Mouse (Mus musculus) forebrain, embryonic 14.5 days (tissue): ENCODE results near the gene Itgav. TPM values are rescaled to one million over a fixed set of nuclear protein-coding genes. Genes with fewer than 3 reads are reported as not detected.

Experiments
- ATAC-seq: fragments of 200-750 bp; cut with Nextera tagmentation; 2 replicates; pipeline ENCODE4 v1.8.0; 2017; ENCODE audit warnings: mild to moderate bottlenecking, moderate library complexity
- DNase-seq: peaks from one replicate; pipeline ENCODE4 v3.0.0-alpha.2; 2015; ENCODE audit warnings: low spot score
- H3K27ac ChIP-seq: fragments of 300-500 bp; sonication (generic); 2 replicates; pipeline ENCODE4 v1.5.1; 2014; ENCODE audit warnings: low read depth, mild to moderate bottlenecking, control low read depth, low read length, moderate library complexity
- H3K27me3 ChIP-seq: fragments of 300-500 bp; sonication (generic); replicated peaks from 2 replicates; pipeline ENCODE4 v1.6.1; 2014; ENCODE audit warnings: low read length, control low read depth, mixed read lengths; ENCODE audit not compliant: control insufficient read depth, insufficient read depth
- H3K36me3 ChIP-seq: fragments of 300-500 bp; sonication (generic); 2 replicates; pipeline ENCODE4 v1.6.1; 2014; ENCODE audit warnings: low read length, control low read depth; ENCODE audit not compliant: control insufficient read depth, insufficient read depth
- H3K4me1 ChIP-seq: fragments of 300-500 bp; sonication (generic); 2 replicates; pipeline ENCODE4 v1.6.1; 2014; ENCODE audit warnings: antibody characterized with exemption, low read length, control low read depth; ENCODE audit not compliant: control insufficient read depth, insufficient read depth
- H3K4me2 ChIP-seq: fragments of 300-500 bp; sonication (generic); 2 replicates; pipeline ENCODE4 v1.6.1; 2014; ENCODE audit warnings: mild to moderate bottlenecking, control low read depth, low read length
- H3K4me3 ChIP-seq: fragments of 300-500 bp; sonication (generic); 2 replicates; pipeline ENCODE4 v1.5.1; 2014; ENCODE audit warnings: low read depth, low read length, control low read depth
- H3K9ac ChIP-seq: fragments of 300-500 bp; sonication (generic); 2 replicates; pipeline ENCODE4 v1.6.1; 2014; ENCODE audit warnings: mild to moderate bottlenecking, low read length, control low read depth, moderate library complexity
- H3K9me3 ChIP-seq: fragments of 300-500 bp; sonication (generic); replicated peaks from 2 replicates; pipeline ENCODE4 v1.6.1; 2016; ENCODE audit warnings: low read length, control low read depth, mixed read lengths; ENCODE audit not compliant: control insufficient read depth
- WGBS: fragments of 180-500 bp; shearing (Covaris S2); extraction: QIAGEN DNeasy Blood & Tissue Kit; methylation state at CpG from one replicate; pipeline ENCODE4 v1.1.7; 2014; 5-methylcytosine and 5-hydroxymethylcytosine counted together
- polyA plus RNA-seq: library from polyadenylated mRNA; unstranded; fragments of >200 nt; fragmentation: Nextera tagmentation; extraction: Ambion mirVana; gene quantifications from 2 replicates; pipeline ENCODE4 v1.2.1, GENCODE M21; 2014

The Itgav gene
- polyA plus RNA-seq, 1 experiment from 2014 or later = 16.2 TPM

GRCm38 (mm10) chr2:83683731-83684519, 40.3 kb upstream of the Itgav start:
- 91% methylated on average over 9 of the region's 9 CpGs for WGBS
- no peaks in the 10 kb centered on the region for H3K9me3 ChIP-seq
- no peak for DNase-seq
- H3K4me2 ChIP-seq = no peak overlapping the region
- no peak overlapping the region for H3K27ac ChIP-seq
- no peak overlapping the region for H3K4me3 ChIP-seq
- H3K9ac ChIP-seq = no peak overlapping the region
- H3K4me1 ChIP-seq = no peaks in the 10 kb centered on the region
- H3K36me3 ChIP-seq = no peaks in the 10 kb centered on the region
- no peak for ATAC-seq
- H3K27me3 ChIP-seq = no peaks in the 10 kb centered on the region

- Histone ChIP-seq H3K4me1 (no peaks in the 10 kb centered on the region), H3K27ac (no peak overlapping the region), H3K4me3 (no peak overlapping the region), H3K9ac (no peak overlapping the region), H3K9me3 (no peaks in the 10 kb centered on the region), H3K27me3 (no peaks in the 10 kb centered on the region), H3K4me2 (no peak overlapping the region), H3K36me3 (no peaks in the 10 kb centered on the region)
- no peak for DNase-seq
- 89% methylated on average over 8 of the region's 8 CpGs for whole genome bisulfite sequencing
- no peak for ATAC-seq
Observed at GRCm38 (mm10) chr2:83684691-83685090, 39.5 kb upstream of the Itgav start.

GRCm38 (mm10) chr2:83690372-83690771, 33.8 kb upstream of the Itgav start:
- 86% methylated on average over 2 of the region's 2 CpGs for WGBS
- Histone ChIP-seq H3K36me3 (no peaks in the 10 kb centered on the region), H3K27me3 (no peaks in the 10 kb centered on the region), H3K27ac (no peak overlapping the region), H3K9ac (no peak overlapping the region), H3K4me3 (no peak overlapping the region), H3K4me2 (no peak overlapping the region), H3K9me3 (no peaks in the 10 kb centered on the region), H3K4me1 (0 out of 2 replicates have a peak, but pooled peaks cover 2% of the 10 kb centered on the region)
- ATAC-seq = no peak
- DNase-seq = no peak

- WGBS = 11% methylated on average over 10 of the region's 10 CpGs
- Histone ChIP-seq H3K27ac (no peak overlapping the region), H3K4me2 (no peak overlapping the region)
Observed at GRCm38 (mm10) chr2:83692651-83693545, 31.3 kb upstream of the Itgav start.

GRCm38 (mm10) chr2:83694061-83694460, 30.1 kb upstream of the Itgav start:
- H3K36me3 ChIP-seq = no peaks in the 10 kb centered on the region
- ATAC-seq = no peak
- H3K4me2 ChIP-seq = no peak overlapping the region
- H3K9me3 ChIP-seq = no peaks in the 10 kb centered on the region
- no peak for DNase-seq
- H3K4me1 ChIP-seq = 0 out of 2 replicates have a peak, but pooled peaks cover 2% of the 10 kb centered on the region
- 83% methylated on average over 7 of the region's 7 CpGs for WGBS
- no peak overlapping the region for H3K27ac ChIP-seq
- H3K27me3 ChIP-seq = no peaks in the 10 kb centered on the region
- no peak overlapping the region for H3K4me3 ChIP-seq
- no peak overlapping the region for H3K9ac ChIP-seq

More at GRCm38 (mm10) chr2:83692651-83693545, 31.3 kb upstream of the Itgav start:
- no peaks in the 10 kb centered on the region for H3K9me3 ChIP-seq
- H3K36me3 ChIP-seq = no peaks in the 10 kb centered on the region
- ATAC-seq = no peak
- H3K9ac ChIP-seq = no peak overlapping the region
- H3K4me1 ChIP-seq = 0 out of 2 replicates have a peak, but pooled peaks cover 2% of the 10 kb centered on the region
- H3K4me3 ChIP-seq = no peak overlapping the region
- no peaks in the 10 kb centered on the region for H3K27me3 ChIP-seq
- DNase-seq = peak; percentile 13

GRCm38 (mm10) chr2:83695345-83696247, 28.6 kb upstream of the Itgav start:
- H3K4me3 ChIP-seq = no peak overlapping the region
- no peaks in the 10 kb centered on the region for H3K9me3 ChIP-seq
- 84% methylated on average over 11 of the region's 11 CpGs for WGBS
- no peak overlapping the region for H3K27ac ChIP-seq
- no peak overlapping the region for H3K4me2 ChIP-seq
- no peak for DNase-seq
- no peak for ATAC-seq
- no peaks in the 10 kb centered on the region for H3K36me3 ChIP-seq
- H3K9ac ChIP-seq = no peak overlapping the region
- H3K4me1 ChIP-seq = 0 out of 2 replicates have a peak, but pooled peaks cover 2% of the 10 kb centered on the region
- H3K27me3 ChIP-seq = no peaks in the 10 kb centered on the region

- 84% methylated on average over 1 of the region's 1 CpGs for WGBS
- Histone ChIP-seq H3K4me2 (no peak overlapping the region), H3K4me3 (no peak overlapping the region), H3K9ac (no peak overlapping the region), H3K27ac (no peak overlapping the region), H3K4me1 (no peaks in the 10 kb centered on the region), H3K27me3 (no peaks in the 10 kb centered on the region), H3K9me3 (no peaks in the 10 kb centered on the region), H3K36me3 (no peaks in the 10 kb centered on the region)
- no peak for DNase-seq
- ATAC-seq = no peak
Observed at GRCm38 (mm10) chr2:83698484-83698883, 25.7 kb upstream of the Itgav start.

GRCm38 (mm10) chr2:83699324-83699723, 24.9 kb upstream of the Itgav start:
- DNase-seq = no peak
- Histone ChIP-seq H3K4me2 (no peak overlapping the region), H3K4me3 (no peak overlapping the region), H3K27me3 (no peaks in the 10 kb centered on the region), H3K27ac (no peak overlapping the region), H3K9me3 (no peaks in the 10 kb centered on the region), H3K4me1 (no peaks in the 10 kb centered on the region), H3K9ac (no peak overlapping the region), H3K36me3 (no peaks in the 10 kb centered on the region)
- no peak for ATAC-seq
- 72% methylated on average over 1 of the region's 1 CpGs for WGBS
